Mouse (Mus musculus) thymus, postnatal 10 days (tissue): ENCODE results near the gene Ikzf1.

Experiments
- DNase-seq, 2 experiments: peaks; one replicate each; pipeline ENCODE4 v3.0.0; 2021; ENCODE audit warnings: low spot score in 2 of 2

Gene Ikzf1

GRCm38 (mm10) chr11:11808820-11809403 lies 124.1 kb downstream of the Ikzf1 start, which contains the start of gene Fignl1:
TSS of gene Fignl1 (minus strand) at chr11:11808962.
- peak; percentile 97 to 99 for DNase-seq

GRCm38 (mm10) chr11:11809404-11810175 lies 124.8 kb downstream of the Ikzf1 start:
- DNase-seq = no peak

GRCm38 (mm10) chr11:11811906-11812480 lies 127.2 kb downstream of the Ikzf1 start:
- DNase-seq = peak; percentile 52 to 69

- no peak for DNase-seq
Observed at GRCm38 (mm10) chr11:11815737-11816136, 130.9 kb downstream of the Ikzf1 start.

GRCm38 (mm10) chr11:11818797-11819196 lies 134.0 kb downstream of the Ikzf1 start:
- DNase-seq = no peak

GRCm38 (mm10) chr11:11819206-11819605 lies 134.4 kb downstream of the Ikzf1 start:
- DNase-seq = no peak

- peak; percentile 39 to 77 for DNase-seq
Observed at GRCm38 (mm10) chr11:11820251-11820650, 135.4 kb downstream of the Ikzf1 start.

GRCm38 (mm10) chr11:11820737-11821136 lies 135.9 kb downstream of the Ikzf1 start:
- peak; percentile 30 to 37 for DNase-seq

- DNase-seq = no peak
Observed at GRCm38 (mm10) chr11:11821387-11821975, 136.7 kb downstream of the Ikzf1 start.
